Mouse (Mus musculus) embryonic fibroblast, embryonic 13.5 days (primary cell): ENCODE results near the gene Celf2. TPM values are rescaled to one million over a fixed set of nuclear protein-coding genes. Genes with fewer than 3 reads are reported as not detected.

Experiments used
- H3K27ac ChIP-seq: 2 replicates; pipeline ENCODE4 v1.5.1; 2012; ENCODE audit warnings: low read length, control low read depth, inconsistent platforms; ENCODE audit not compliant: insufficient read depth
- H3K4me1 ChIP-seq: 2 replicates; pipeline ENCODE4 v1.6.1; 2011; ENCODE audit warnings: low read length; ENCODE audit not compliant: control insufficient read depth, insufficient read depth
- H3K4me3 ChIP-seq: 2 replicates; pipeline ENCODE4 v1.5.1; 2011; ENCODE audit warnings: mild to moderate bottlenecking, control low read depth, low read length; ENCODE audit not compliant: insufficient read depth
- CTCF ChIP-seq: IDR thresholded peaks from 2 replicates; pipeline ENCODE4 v1.5.1; 2011; ENCODE audit warnings: mild to moderate bottlenecking, control low read depth, low read length, moderate library complexity, borderline replicate concordance; ENCODE audit not compliant: insufficient read depth
- POLR2A ChIP-seq: IDR thresholded peaks from 2 replicates; pipeline ENCODE4 v1.6.1; 2011; ENCODE audit warnings: low read depth, mild to moderate bottlenecking, control low read depth, low read length, moderate library complexity
- polyA plus RNA-seq: library from polyadenylated mRNA; stranded (reverse); fragments of >200 nt; gene quantifications from 2 replicates; pipeline ENCODE4 v1.2.4, GENCODE M21; 2011; ENCODE audit warnings: low read depth; ENCODE audit not compliant: missing spikeins, insufficient read length

Gene Celf2
- polyA plus RNA-seq, 1 experiment = 36.6 TPM

- no peaks in the 10 kb centered on the region for H3K4me1 ChIP-seq
- TF ChIP-seq POLR2A (no peak), CTCF (no peak)
- H3K4me3 ChIP-seq = no peak overlapping the region
- H3K27ac ChIP-seq = no peak overlapping the region
These were observed 596.0 kb downstream of the Celf2 start for GRCm38 (mm10) chr2:6913315-6913714.

DNA sequence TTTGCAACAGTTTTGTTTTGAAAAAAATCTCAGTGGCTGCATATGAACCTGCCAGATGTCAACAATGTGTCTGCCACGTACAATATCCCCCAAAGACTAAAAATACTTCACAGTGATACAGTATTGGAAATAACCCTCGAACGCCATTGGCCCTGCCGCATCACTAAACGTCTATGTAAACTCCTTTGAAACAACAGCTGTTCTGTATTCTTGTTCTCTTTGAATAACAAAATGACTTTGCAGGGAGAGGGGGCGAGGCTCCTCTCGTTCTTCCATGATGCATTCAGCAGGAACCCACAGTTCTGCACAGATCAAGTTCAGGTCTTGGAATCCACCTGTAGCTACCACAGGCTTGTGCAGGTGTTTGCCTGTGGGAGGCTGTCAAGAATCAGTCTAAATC lies 597.4 kb downstream of the Celf2 start:
- TF ChIP-seq POLR2A (no peak), CTCF (no peak)
- no peaks in the 10 kb centered on the region for H3K4me1 ChIP-seq
- no peak overlapping the region for H3K4me3 ChIP-seq
- H3K27ac ChIP-seq = no peak overlapping the region

DNA sequence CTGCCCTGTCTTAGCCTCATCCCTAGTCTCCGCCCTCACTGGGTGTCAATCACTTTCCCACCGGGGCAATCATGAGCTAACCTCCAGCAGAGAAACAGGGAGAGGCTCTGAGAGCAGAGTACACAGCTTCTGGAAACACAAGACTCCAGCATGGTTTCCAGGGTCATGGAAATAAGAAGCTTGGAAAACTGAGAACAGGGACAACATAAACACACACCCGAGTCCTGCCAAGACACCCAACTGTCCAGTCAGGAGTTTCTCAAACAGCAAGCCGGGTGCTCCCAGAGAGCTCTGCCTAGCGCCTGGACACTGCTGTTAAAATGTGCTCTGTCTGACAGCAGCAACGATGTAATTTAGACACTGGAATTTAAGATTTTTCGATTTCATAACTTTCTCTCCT lies 599.4 kb downstream of the Celf2 start:
- Histone ChIP-seq H3K27ac (no peak overlapping the region), H3K4me1 (no peaks in the 10 kb centered on the region; the same call in 1 of the 2 replicates), H3K4me3 (no peak overlapping the region)
- TF ChIP-seq CTCF (no peak), POLR2A (no peak)

- no peak for TF ChIP-seq CTCF
- TF ChIP-seq POLR2A = no peak
- H3K4me1 ChIP-seq = peaks cover 4% of the 10 kb centered on the region
- no peak overlapping the region for H3K4me3 ChIP-seq
- H3K27ac ChIP-seq = no peak overlapping the region
These were observed 605.0 kb downstream of the Celf2 start for GRCm38 (mm10) chr2:6904411-6904810.

GRCm38 (mm10) chr2:6903251-6903763 lies 606.1 kb downstream of the Celf2 start:
- H3K27ac ChIP-seq = peak overlapping the region; percentile 71
- H3K4me1 ChIP-seq = peaks cover 4% of the 10 kb centered on the region
- no peak overlapping the region for H3K4me3 ChIP-seq
- TF ChIP-seq CTCF (no peak), POLR2A (no peak)

GRCm38 (mm10) chr2:6896896-6897295 lies 612.5 kb downstream of the Celf2 start:
- no peak overlapping the region for H3K4me3 ChIP-seq
- H3K4me1 ChIP-seq = no peaks in the 10 kb centered on the region
- no peak overlapping the region for H3K27ac ChIP-seq
- no peak for TF ChIP-seq POLR2A
- no peak for TF ChIP-seq CTCF

- TF ChIP-seq POLR2A = no peak
- TF ChIP-seq CTCF = no peak
- Histone ChIP-seq H3K4me3 (no peak overlapping the region), H3K27ac (no peak overlapping the region), H3K4me1 (no peaks in the 10 kb centered on the region)
These were observed 615.8 kb downstream of the Celf2 start for GRCm38 (mm10) chr2:6893597-6893996.

- H3K27ac ChIP-seq = no peak overlapping the region
- H3K4me3 ChIP-seq = no peak overlapping the region
- TF ChIP-seq CTCF = no peak
- no peak for TF ChIP-seq POLR2A
- no peaks in the 10 kb centered on the region for H3K4me1 ChIP-seq
These were observed 616.3 kb downstream of the Celf2 start for GRCm38 (mm10) chr2:6893095-6893494.

DNA sequence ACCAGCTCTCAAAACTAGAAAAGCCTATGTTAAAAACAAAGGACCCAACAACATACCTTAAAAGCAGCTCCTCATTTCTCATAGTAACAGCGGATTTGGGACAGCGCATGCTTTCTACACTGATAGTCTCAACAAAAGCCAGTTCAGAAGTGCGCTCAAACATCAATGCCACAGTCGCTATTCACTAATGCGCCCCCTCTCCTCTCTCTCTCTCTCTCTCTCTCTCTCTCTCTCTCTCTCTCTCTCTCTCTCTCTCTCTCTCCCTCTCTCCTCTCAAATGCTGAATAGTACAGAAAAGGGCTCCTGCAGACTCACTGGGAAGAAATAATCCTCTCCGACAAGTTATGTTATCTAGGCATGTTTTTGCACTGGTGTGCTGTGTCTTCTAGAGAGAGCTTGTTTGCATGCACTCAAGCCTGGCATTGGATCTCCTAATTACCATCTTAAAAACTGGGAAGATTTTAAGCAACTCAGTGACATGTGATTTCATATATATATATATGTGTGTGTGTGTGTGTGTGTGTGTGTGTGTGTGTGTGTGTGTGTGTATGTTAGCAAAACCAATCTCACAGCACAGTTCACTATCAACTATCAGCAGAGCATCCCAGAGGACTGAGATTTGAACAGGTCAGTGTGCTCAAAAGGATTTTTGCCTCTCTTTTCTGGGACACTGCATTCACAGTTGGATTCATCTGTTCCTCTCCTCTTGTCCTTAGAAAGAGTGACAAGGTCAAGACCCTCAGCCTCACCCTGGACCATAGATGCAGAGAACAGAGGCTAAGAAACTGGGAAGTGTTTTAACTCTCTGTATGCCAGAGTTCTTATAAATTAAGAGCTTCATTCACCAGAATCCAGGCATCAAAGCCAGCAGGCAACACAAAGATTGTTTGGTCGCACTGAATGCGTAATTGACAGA lies 624.3 kb downstream of the Celf2 start:
- no peaks in the 10 kb centered on the region for H3K4me1 ChIP-seq
- TF ChIP-seq POLR2A (no peak), CTCF (no peak)
- no peak overlapping the region for H3K4me3 ChIP-seq
- H3K27ac ChIP-seq = no peak overlapping the region
